Comparison of ENCODE assay signal across 32 mouse cellular contexts in genomic region chrX:116855785-116856184, GRCm38 (mm10).
"Had no signal": no experiment of that assay in that cellular context is flagged by ENCODE, and none has a peak within 500 bp of the region (broad histone marks: within the 10 kb centered on the region; RNA-seq: fewer than 3 reads in every experiment).

No protein-coding gene starts in this region.

- H3K27ac ChIP-seq: heart, embryonic 10.5 days; heart, embryonic 13.5 days; heart, embryonic 15.5 days; hindbrain, embryonic 10.5 days; hindbrain, embryonic 12.5 days; hindbrain, embryonic 13.5 days; hindbrain, embryonic 15.5 days; hindbrain, postnatal 0 days; kidney, embryonic 15.5 days; kidney, postnatal 0 days; layer of hippocampus, adult 2 months; left cerebral cortex, adult 2 months had no signal

- H3K9ac ChIP-seq: heart, embryonic 12.5 days; heart, embryonic 13.5 days; heart, embryonic 15.5 days; hindbrain, embryonic 12.5 days; hindbrain, embryonic 13.5 days; hindbrain, embryonic 15.5 days; kidney, embryonic 15.5 days had no signal

- DNase-seq: heart, postnatal 10 days; heart, postnatal 14 days; heart, postnatal 36 days; heart, postnatal 4 days; kidney, adult 11 months; kidney, adult 18-20 months; kidney, adult 2 months; kidney, adult 8-10 months; kidney, adult 9 months; kidney, postnatal 10 days; kidney, postnatal 14 days; kidney, postnatal 25 days; kidney, postnatal 36 days; kidney, postnatal 4 days; layer of hippocampus, adult 9-11 months; layer of hippocampus, postnatal 36 days had no signal

- H3K36me3 ChIP-seq: heart, embryonic 10.5 days; heart, embryonic 12.5 days; heart, embryonic 13.5 days; heart, embryonic 15.5 days; hindbrain, embryonic 10.5 days; hindbrain, embryonic 12.5 days; hindbrain, embryonic 13.5 days; hindbrain, embryonic 15.5 days; kidney, embryonic 15.5 days had no signal

- H3K9me3 ChIP-seq: heart, embryonic 10.5 days; heart, embryonic 12.5 days; heart, embryonic 13.5 days; heart, embryonic 15.5 days; hindbrain, embryonic 10.5 days; hindbrain, embryonic 12.5 days; hindbrain, embryonic 13.5 days; hindbrain, embryonic 15.5 days; kidney, embryonic 15.5 days had no signal

- H3K4me1 ChIP-seq: heart, embryonic 10.5 days; heart, embryonic 12.5 days; heart, embryonic 13.5 days; heart, embryonic 15.5 days; hindbrain, embryonic 10.5 days; hindbrain, embryonic 12.5 days; hindbrain, embryonic 13.5 days; hindbrain, embryonic 15.5 days; kidney, embryonic 15.5 days had no signal

- H3K4me3 ChIP-seq: heart, embryonic 10.5 days; heart, embryonic 12.5 days; heart, embryonic 13.5 days; heart, embryonic 15.5 days; hindbrain, embryonic 10.5 days; hindbrain, embryonic 12.5 days; hindbrain, embryonic 13.5 days; hindbrain, embryonic 15.5 days; kidney, embryonic 15.5 days; layer of hippocampus, adult 2 months; left cerebral cortex, adult 2 months had no signal

- H3K27me3 ChIP-seq: heart, embryonic 12.5 days; heart, embryonic 13.5 days; heart, embryonic 15.5 days; hindbrain, embryonic 12.5 days; hindbrain, embryonic 13.5 days; hindbrain, embryonic 15.5 days; kidney, embryonic 15.5 days had no signal

- ATAC-seq: hindbrain, embryonic 16.5 days; hindbrain, postnatal 0 days; inflammation-experienced regulatory T-cells, adult 6 months had no signal

- H3K4me2 ChIP-seq: heart, embryonic 11.5 days; heart, embryonic 12.5 days; heart, embryonic 13.5 days; heart, embryonic 15.5 days; hindbrain, embryonic 12.5 days; hindbrain, embryonic 13.5 days; hindbrain, embryonic 15.5 days; kidney, embryonic 15.5 days had no signal
